Mouse (Mus musculus) embryonic facial prominence, embryonic 11.5 days (tissue): Measurements from ENCODE around the gene Galnt18. TPM values are rescaled to one million over a fixed set of nuclear protein-coding genes. Genes with fewer than 3 reads are reported as not detected.

Experiments
- ATAC-seq: fragments of 200-750 bp; cut with Nextera tagmentation; replicated peaks from 2 replicates; pipeline ENCODE4 v1.8.0; 2017; ENCODE audit warnings: low read depth; ENCODE audit not compliant: insufficient number of reproducible peaks, low FRiP score, low TSS enrichment
- DNase-seq: peaks from one replicate; pipeline ENCODE4 v3.0.0-alpha.2; 2015; ENCODE audit warnings: low spot score
- H3K27ac ChIP-seq: fragments of 300-500 bp; sonication (generic); replicated peaks from 2 replicates; pipeline ENCODE4 v1.5.1; 2014; ENCODE audit warnings: mild to moderate bottlenecking, low read depth, low read length, control low read depth
- H3K27me3 ChIP-seq: fragments of 300-500 bp; sonication (generic); 2 replicates; pipeline ENCODE4 v1.6.1; 2014; ENCODE audit warnings: mild to moderate bottlenecking, low read length, moderate library complexity, mixed read lengths; ENCODE audit not compliant: control insufficient read depth, insufficient read depth
- H3K36me3 ChIP-seq: fragments of 300-500 bp; sonication (generic); replicated peaks from 2 replicates; pipeline ENCODE4 v1.6.1; 2014; ENCODE audit warnings: low read depth, mild to moderate bottlenecking, low read length, moderate library complexity, mixed read lengths; ENCODE audit not compliant: control insufficient read depth, insufficient read depth
- H3K4me1 ChIP-seq: fragments of 300-500 bp; sonication (generic); 2 replicates; pipeline ENCODE4 v1.6.1; 2014; ENCODE audit warnings: low read length, mixed read lengths; ENCODE audit not compliant: control insufficient read depth, insufficient read depth
- H3K4me2 ChIP-seq: fragments of 300-500 bp; sonication (generic); 2 replicates; pipeline ENCODE4 v1.6.1; 2014; ENCODE audit warnings: low read depth, mild to moderate bottlenecking, control low read depth, low read length, moderate library complexity
- H3K4me3 ChIP-seq: fragments of 300-500 bp; sonication (generic); 2 replicates; pipeline ENCODE4 v1.5.1; 2014; ENCODE audit warnings: low read depth, low read length, control low read depth
- H3K9ac ChIP-seq: fragments of 300-500 bp; sonication (generic); replicated peaks from 2 replicates; pipeline ENCODE4 v1.6.1; 2014; ENCODE audit warnings: mild to moderate bottlenecking, control low read depth, low read length
- H3K9me3 ChIP-seq: fragments of 300-500 bp; sonication (generic); replicated peaks from 2 replicates; pipeline ENCODE4 v1.6.1; 2016; ENCODE audit warnings: mild to moderate bottlenecking, low read length, inconsistent platforms, mixed read lengths; ENCODE audit not compliant: control insufficient read depth
- WGBS: fragments of 180-500 bp; shearing (Covaris S2); extraction: QIAGEN DNeasy Blood & Tissue Kit; methylation state at CpG from one replicate; pipeline ENCODE4 v1.1.7; 2014; 5-methylcytosine and 5-hydroxymethylcytosine counted together
- polyA plus RNA-seq: library from polyadenylated mRNA; unstranded; fragments of >200 nt; fragmentation: Nextera tagmentation; extraction: Ambion mirVana; gene quantifications from 2 replicates; pipeline ENCODE4 v1.2.1, GENCODE M21; 2014

Gene Galnt18
- polyA plus RNA-seq, 1 experiment from 2014 or later = 7.0 TPM

GRCm38 (mm10) chr7:111710311-111710710 lies 69.5 kb downstream of the Galnt18 start:
- H3K4me2 ChIP-seq = no peak overlapping the region
- no peak for ATAC-seq
- no peaks in the 10 kb centered on the region for H3K36me3 ChIP-seq
- DNase-seq = no peak
- 49% methylated on average over 4 of the region's 4 CpGs for WGBS
- no peak overlapping the region for H3K27ac ChIP-seq
- no peak overlapping the region for H3K4me3 ChIP-seq
- no peaks in the 10 kb centered on the region for H3K4me1 ChIP-seq
- no peaks in the 10 kb centered on the region for H3K9me3 ChIP-seq
- no peak overlapping the region for H3K9ac ChIP-seq
- no peaks in the 10 kb centered on the region for H3K27me3 ChIP-seq

- DNase-seq (no peak), ATAC-seq (no peak)
- Histone ChIP-seq H3K4me3 (no peak overlapping the region), H3K36me3 (no peaks in the 10 kb centered on the region), H3K4me2 (no peak overlapping the region), H3K9me3 (no peaks in the 10 kb centered on the region), H3K27ac (no peak overlapping the region), H3K27me3 (no peaks in the 10 kb centered on the region), H3K9ac (no peak overlapping the region), H3K4me1 (no peaks in the 10 kb centered on the region)
- WGBS = 61% methylated on average over 1 of the region's 1 CpGs
Observed at GRCm38 (mm10) chr7:111708563-111708962, 71.2 kb downstream of the Galnt18 start.

GRCm38 (mm10) chr7:111702961-111703360 lies 76.8 kb downstream of the Galnt18 start:
- Histone ChIP-seq H3K36me3 (no peaks in the 10 kb centered on the region), H3K9ac (no peak overlapping the region), H3K9me3 (no peaks in the 10 kb centered on the region), H3K27ac (no peak overlapping the region), H3K4me1 (no peaks in the 10 kb centered on the region), H3K27me3 (no peaks in the 10 kb centered on the region), H3K4me3 (no peak overlapping the region), H3K4me2 (no peak overlapping the region)
- WGBS = 89% methylated on average over 2 of the region's 2 CpGs
- no peak for DNase-seq
- no peak for ATAC-seq

GRCm38 (mm10) chr7:111701788-111702187 lies 78.0 kb downstream of the Galnt18 start:
- no peak overlapping the region for H3K9ac ChIP-seq
- DNase-seq (no peak), ATAC-seq (no peak)
- H3K27ac ChIP-seq = no peak overlapping the region
- H3K9me3 ChIP-seq = no peaks in the 10 kb centered on the region
- H3K4me1 ChIP-seq = no peaks in the 10 kb centered on the region
- no peak overlapping the region for H3K4me3 ChIP-seq
- H3K4me2 ChIP-seq = no peak overlapping the region
- no peaks in the 10 kb centered on the region for H3K36me3 ChIP-seq
- H3K27me3 ChIP-seq = no peaks in the 10 kb centered on the region

GRCm38 (mm10) chr7:111699446-111699845 lies 80.3 kb downstream of the Galnt18 start:
- ATAC-seq (no peak), DNase-seq (no peak)
- Histone ChIP-seq H3K27ac (no peak overlapping the region), H3K36me3 (no peaks in the 10 kb centered on the region), H3K4me3 (no peak overlapping the region), H3K9ac (no peak overlapping the region), H3K4me2 (no peak overlapping the region), H3K27me3 (no peaks in the 10 kb centered on the region), H3K9me3 (no peaks in the 10 kb centered on the region), H3K4me1 (no peaks in the 10 kb centered on the region)
- 68% methylated on average over 3 of the region's 3 CpGs for WGBS

- no peak overlapping the region for H3K4me2 ChIP-seq
Observed at GRCm38 (mm10) chr7:111696226-111696625, 83.6 kb downstream of the Galnt18 start.

GRCm38 (mm10) chr7:111694312-111694711 lies 85.5 kb downstream of the Galnt18 start:
- Histone ChIP-seq H3K9me3 (no peaks in the 10 kb centered on the region), H3K27me3 (no peaks in the 10 kb centered on the region), H3K4me2 (no peak overlapping the region), H3K4me3 (no peak overlapping the region), H3K36me3 (no peaks in the 10 kb centered on the region), H3K27ac (no peak overlapping the region), H3K9ac (no peak overlapping the region), H3K4me1 (no peaks in the 10 kb centered on the region)
- no peak for DNase-seq
- ATAC-seq = no peak
- 73% methylated on average over 6 of the region's 6 CpGs for WGBS

More at GRCm38 (mm10) chr7:111696226-111696625, 83.6 kb downstream of the Galnt18 start:
- H3K27me3 ChIP-seq = no peaks in the 10 kb centered on the region
- DNase-seq (no peak), ATAC-seq (no peak)
- H3K4me1 ChIP-seq = no peaks in the 10 kb centered on the region
- H3K36me3 ChIP-seq = no peaks in the 10 kb centered on the region
- no peak overlapping the region for H3K27ac ChIP-seq
- no peak overlapping the region for H3K9ac ChIP-seq
- H3K4me3 ChIP-seq = no peak overlapping the region
- no peaks in the 10 kb centered on the region for H3K9me3 ChIP-seq

- no peak overlapping the region for H3K27ac ChIP-seq
- H3K36me3 ChIP-seq = no peaks in the 10 kb centered on the region
- no peak overlapping the region for H3K4me3 ChIP-seq
- WGBS = 80% methylated on average over 9 of the region's 9 CpGs
- DNase-seq (no peak), ATAC-seq (no peak)
- no peaks in the 10 kb centered on the region for H3K4me1 ChIP-seq
- no peaks in the 10 kb centered on the region for H3K9me3 ChIP-seq
- H3K27me3 ChIP-seq = no peaks in the 10 kb centered on the region
- H3K4me2 ChIP-seq = no peak overlapping the region
- H3K9ac ChIP-seq = no peak overlapping the region
Observed at GRCm38 (mm10) chr7:111692641-111693261, 87.0 kb downstream of the Galnt18 start.
